12 mouse cellular contexts compared by ENCODE assay signal in the genomic region with DNA sequence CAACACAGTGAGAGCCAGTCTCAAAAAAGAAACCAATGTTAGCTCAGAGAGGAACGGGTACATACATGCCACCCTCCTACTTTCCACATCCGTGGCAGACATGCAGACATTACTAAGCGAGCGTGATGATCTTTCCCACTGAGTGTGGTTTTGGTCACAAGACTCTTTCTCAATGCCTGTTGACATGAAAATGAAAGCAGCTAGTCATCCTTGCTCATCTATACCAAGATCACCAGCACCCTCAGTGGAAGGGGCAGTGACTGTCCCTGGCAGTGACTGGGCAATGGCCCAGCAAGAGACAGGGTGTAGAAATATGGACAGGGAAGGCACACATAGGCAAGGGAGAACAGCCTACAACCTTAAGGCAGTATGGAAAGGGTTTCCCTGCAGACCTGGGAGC.
A peak's percentile ranks its signal among the peaks of the same experiment; 100 is the strongest.
DNase-seq lines count a peak whose midpoint lies in the region; ATAC-seq and TF ChIP-seq lines count a peak whose summit lies in the region.
"Had no signal": no experiment of that assay in that cellular context is flagged by ENCODE, and none has a peak within 500 bp of the region (broad histone marks: within the 10 kb centered on the region; RNA-seq: fewer than 3 reads in every experiment).

No protein-coding gene starts in this region.

- DNase-seq in adrenal gland, adult (ENCODE audit: inconsistent age in 2 of 2, low spot score in 1 of 2) = peak; percentile 40 to 71
- no peak for DNase-seq in adrenal gland, adult 8-10 months
- peak; percentile 39 to 49 for DNase-seq in lung, adult 18-20 months
- no peak for DNase-seq in lung, adult 2 months
- DNase-seq in liver, postnatal 0 days = peak; percentile 27
- DNase-seq in thymus, postnatal 10 days (ENCODE audit: low spot score in 2 of 2) = peak; percentile 14 to 37
- no peak for DNase-seq in heart, postnatal 4 days
- no peak for DNase-seq in frontal cortex, adult 2 months (ENCODE audit: extremely low spot score in 1 of 2, low spot score in 1 of 2)
- DNase-seq: gastrocnemius, adult 2 months had no signal

- H3K9me3 ChIP-seq in liver, postnatal 0 days (ENCODE audit: low read length) = no peaks in the 10 kb centered on the region
- H3K9me3 ChIP-seq: embryonic facial prominence, embryonic 12.5 days; limb, embryonic 13.5 days had no signal

- H3K27me3 ChIP-seq in liver, postnatal 0 days (ENCODE audit: insufficient read depth, low read length) = no peaks in the 10 kb centered on the region
- H3K27me3 ChIP-seq: embryonic facial prominence, embryonic 12.5 days; limb, embryonic 13.5 days had no signal

- WGBS in lung, adult 2 months = 76% methylated on average over 4 of the region's 4 CpGs
- 47% methylated on average over 4 of the region's 4 CpGs for WGBS in liver, postnatal 0 days (ENCODE audit: insufficient replicate concordance)

- TF ChIP-seq EP300 in liver, postnatal 0 days (IDR thresholded peaks at IDR 0.05; ENCODE audit: low read depth) = no peak

- H3K36me3 ChIP-seq in liver, postnatal 0 days (replicated peaks; ENCODE audit: insufficient read depth, low read length) = peaks cover 6% of the 10 kb centered on the region; the same call in 1 of the 2 replicates

- peak; percentile 37 for ATAC-seq in liver, postnatal 0 days
- ATAC-seq: hindbrain, embryonic 16.5 days had no signal

- peak overlapping the region; percentile 32; the same call in 1 of the 2 replicates for H3K4me2 ChIP-seq in liver, postnatal 0 days (ENCODE audit: low read depth, low read length)
- H3K4me2 ChIP-seq: embryonic facial prominence, embryonic 12.5 days; limb, embryonic 13.5 days had no signal

- no peak overlapping the region for H3K4me3 ChIP-seq in lung, adult 2 months (replicated peaks; ENCODE audit: extremely low read depth, low read depth, low read length)
- no peak overlapping the region for H3K4me3 ChIP-seq in liver, postnatal 0 days (ENCODE audit: low read depth, low read length)
- H3K4me3 ChIP-seq: embryonic facial prominence, embryonic 12.5 days; gastrocnemius, adult 2 months; limb, embryonic 13.5 days had no signal

- H3K27ac ChIP-seq in liver, postnatal 0 days (ENCODE audit: low read depth) = peak overlapping the region; percentile 80
- H3K27ac ChIP-seq: embryonic facial prominence, embryonic 12.5 days; gastrocnemius, adult 2 months; limb, embryonic 13.5 days had no signal

- TF ChIP-seq CTCF in lung, adult 2 months (IDR thresholded peaks at IDR 0.05; ENCODE audit: insufficient read depth, low read length) = no peak
- no peak for TF ChIP-seq CTCF in liver, postnatal 0 days (IDR thresholded peaks at IDR 0.05; ENCODE audit: low read depth)

- H3K4me1 ChIP-seq in lung, adult 2 months (ENCODE audit: control insufficient read depth, insufficient read depth, low read length) = peaks cover 3% of the 10 kb centered on the region; the same call in 1 of the 2 replicates
- H3K4me1 ChIP-seq in liver, postnatal 0 days (ENCODE audit: insufficient read depth) = peaks cover 25% of the 10 kb centered on the region

- no peak overlapping the region for H3K9ac ChIP-seq in liver, postnatal 0 days (replicated peaks)
- H3K9ac ChIP-seq: embryonic facial prominence, embryonic 12.5 days; limb, embryonic 13.5 days had no signal

- TF ChIP-seq POLR2A in lung, adult 2 months (IDR thresholded peaks at IDR 0.05; ENCODE audit: borderline replicate concordance, extremely low read depth, low read depth, low read length) = no peak

Comparison
In these comparisons a context has a peak if more than half of its experiments do, and no peak if none do; other contexts are left out.
1. DNase-seq: peak in adrenal gland, adult (2 of 2), lung, adult 18-20 months (2 of 2), liver, postnatal 0 days (single experiment) and thymus, postnatal 10 days (2 of 2); none in adrenal gland, adult 8-10 months (single experiment), lung, adult 2 months (single experiment), heart, postnatal 4 days (single experiment) and frontal cortex, adult 2 months (0 of 2).